Mouse (Mus musculus) olfactory bulb, adult 2 months (tissue): ENCODE measurements around the gene Ets1. TPM values are rescaled to one million over a fixed set of nuclear protein-coding genes. Genes with fewer than 3 reads are reported as not detected.

ENCODE experiments used
- H3K27ac ChIP-seq: fragments of 200-500 bp; 2 replicates; pipeline ENCODE4 v1.5.1; 2012; ENCODE audit warnings: low read depth, low read length; ENCODE audit not compliant: insufficient read depth
- H3K4me1 ChIP-seq: fragments of 200-500 bp; 2 replicates; pipeline ENCODE4 v1.6.1; 2012; ENCODE audit warnings: low read length; ENCODE audit not compliant: control insufficient read depth, insufficient read depth
- H3K4me3 ChIP-seq: fragments of 200-500 bp; 2 replicates; pipeline ENCODE4 v1.5.1; 2012; ENCODE audit warnings: mild to moderate bottlenecking, low read depth, low read length, moderate library complexity; ENCODE audit not compliant: insufficient read depth
- CTCF ChIP-seq: fragments of 200-500 bp; IDR thresholded peaks from 2 replicates; pipeline ENCODE4 v1.5.1; 2012; ENCODE audit warnings: low read depth, mild to moderate bottlenecking, low read length, moderate library complexity; ENCODE audit not compliant: insufficient read depth
- POLR2A ChIP-seq: fragments of 200-500 bp; IDR thresholded peaks from 2 replicates; pipeline ENCODE4 v1.6.1; 2012; ENCODE audit warnings: mild to moderate bottlenecking, low read depth, low read length, moderate library complexity; ENCODE audit not compliant: insufficient read depth
- WGBS: fragments of 180-500 bp; shearing (Covaris S2); methylation state at CpG from one replicate; pipeline ENCODE4 v1.1.7; 2018; 5-methylcytosine and 5-hydroxymethylcytosine counted together
- polyA plus RNA-seq: library from polyadenylated mRNA; stranded (reverse); fragments of >200 nt; gene quantifications from 2 replicates; pipeline ENCODE4 v1.2.4, GENCODE M21; 2012; ENCODE audit warnings: low replicate concordance; ENCODE audit not compliant: missing spikeins, insufficient read depth, insufficient read length

The Ets1 gene
- polyA plus RNA-seq, 1 experiment: 306 TPM

DNA sequence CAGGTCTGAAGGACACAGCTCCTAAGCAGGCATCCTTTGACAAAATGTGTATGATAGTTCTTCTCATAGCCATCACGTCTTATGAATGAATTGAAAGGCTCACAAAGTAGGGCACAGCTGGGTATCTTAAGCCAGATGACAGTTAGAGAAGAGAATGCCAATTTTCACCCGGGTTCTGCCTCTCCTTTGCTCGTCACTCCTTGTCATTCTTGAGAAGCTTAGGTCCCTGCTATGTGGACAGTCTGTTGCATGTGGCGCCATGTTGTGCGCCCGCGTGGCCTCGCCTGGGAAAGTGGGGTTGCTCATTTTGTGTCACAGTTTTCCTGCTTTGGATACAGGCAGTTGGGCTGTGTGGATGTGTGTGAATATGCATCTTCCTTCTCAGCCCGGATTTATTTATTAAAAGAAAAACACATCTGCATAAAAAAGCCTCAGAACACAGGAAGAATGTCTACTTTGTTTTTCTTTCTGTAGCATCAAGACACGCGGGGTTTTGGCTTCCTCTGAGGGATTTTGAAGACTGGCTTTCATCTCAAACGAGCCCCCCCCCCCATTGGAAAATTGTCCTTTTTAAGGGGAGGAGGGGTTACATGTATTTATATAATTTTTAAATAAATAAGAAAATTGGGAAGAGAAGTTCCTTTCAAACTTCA is 81.4 kb downstream of the Ets1 start:
- WGBS: 68% methylated on average over 12 of the region's 12 CpGs
- Histone ChIP-seq H3K4me1 (peaks cover 14% of the 10 kb centered on the region), H3K4me3 (no peak overlapping the region), H3K27ac (no peak overlapping the region)
- TF ChIP-seq CTCF: no peak

DNA sequence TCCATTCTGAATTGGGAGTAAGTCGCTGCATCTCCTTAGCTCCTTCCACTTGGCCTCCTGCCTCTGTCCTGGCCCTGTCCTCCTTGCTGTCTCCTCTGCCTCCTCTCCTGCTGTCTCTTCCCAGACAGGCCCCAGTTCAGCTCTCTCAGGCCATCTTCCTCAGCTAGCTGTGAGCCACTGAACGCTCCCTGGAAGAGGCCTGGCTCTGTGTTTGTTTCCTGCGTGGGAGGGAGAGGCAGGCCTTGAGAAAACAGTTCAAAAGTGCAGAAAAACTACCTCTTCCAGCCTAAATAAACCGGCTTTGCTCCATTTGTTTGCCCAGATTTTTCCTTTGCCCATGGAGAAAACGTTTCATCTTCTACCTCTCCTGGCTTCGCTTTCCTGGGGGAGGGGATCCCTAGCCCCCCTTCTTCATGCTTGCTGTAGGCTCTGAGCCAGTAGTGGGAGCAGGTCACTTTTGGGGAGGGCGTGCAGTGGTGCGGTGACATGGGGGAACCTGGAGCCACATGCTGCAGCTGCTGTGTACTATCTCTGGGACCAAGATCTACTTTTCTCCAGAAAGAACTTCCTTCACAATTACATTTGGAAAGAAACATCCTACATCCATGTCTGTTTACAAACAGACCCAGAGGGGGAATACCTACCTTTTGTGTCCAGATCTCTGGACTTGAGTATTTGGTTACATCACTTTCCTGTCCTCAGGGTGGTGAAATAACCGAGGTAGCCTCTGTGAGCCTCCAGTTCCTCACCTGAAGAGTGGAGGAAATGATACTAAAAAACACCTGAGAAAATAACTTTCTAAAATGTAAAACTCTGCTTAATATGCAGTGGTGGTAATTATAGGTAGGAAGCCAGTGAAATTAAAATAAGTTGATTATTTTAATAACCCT is 82.2 kb downstream of the Ets1 start:
- 56% methylated on average over 9 of the region's 9 CpGs for WGBS
- TF ChIP-seq POLR2A (no peak), CTCF (no peak)
- H3K4me1 ChIP-seq: peaks cover 12% of the 10 kb centered on the region
- H3K27ac ChIP-seq: no peak overlapping the region
- no peak overlapping the region for H3K4me3 ChIP-seq

DNA sequence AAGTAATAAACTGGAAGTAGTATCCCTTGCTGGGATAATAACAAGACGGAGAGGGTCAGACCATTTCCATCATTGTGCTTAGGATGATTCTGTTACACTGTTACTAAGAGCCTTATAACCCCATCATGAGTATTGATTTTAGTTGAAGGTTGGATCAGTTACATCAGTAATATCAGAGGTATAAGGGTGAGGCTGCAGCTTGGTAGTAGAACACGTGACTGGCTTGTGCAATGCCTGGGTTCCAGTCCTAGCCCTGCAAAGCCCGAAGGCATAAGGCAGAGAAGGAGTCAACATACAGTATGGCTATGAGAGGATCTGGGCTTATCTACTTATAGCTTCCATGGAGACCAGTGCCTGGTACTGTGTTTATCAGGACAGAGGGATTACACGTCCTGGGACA is 82.8 kb downstream of the Ets1 start:
- Histone ChIP-seq H3K4me1 (peaks cover 12% of the 10 kb centered on the region), H3K27ac (no peak overlapping the region), H3K4me3 (no peak overlapping the region)
- TF ChIP-seq CTCF (no peak), POLR2A (no peak)
- 89% methylated on average over 4 of the region's 4 CpGs for WGBS

DNA sequence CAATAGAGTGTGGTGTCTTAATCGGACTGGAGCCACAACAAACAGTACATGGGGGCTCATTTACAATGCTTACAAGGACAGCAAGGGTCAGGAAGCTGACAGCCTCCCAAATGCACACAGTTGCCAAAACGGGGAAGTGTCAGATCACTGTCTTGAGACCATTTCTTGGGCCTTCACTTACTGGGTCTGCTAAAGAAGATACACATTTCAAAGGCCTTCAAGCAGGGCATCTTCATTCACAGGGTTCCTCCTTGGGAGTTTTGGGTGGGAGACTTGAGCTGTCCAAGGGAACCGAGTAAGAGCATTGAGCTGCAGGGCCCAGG is 83.9 kb downstream of the Ets1 start:
- no peak overlapping the region for H3K27ac ChIP-seq
- H3K4me1 ChIP-seq: peaks cover 12% of the 10 kb centered on the region
- WGBS: 87% methylated on average over 3 of the region's 3 CpGs
- TF ChIP-seq POLR2A: no peak
- no peak for TF ChIP-seq CTCF
- H3K4me3 ChIP-seq: no peak overlapping the region

DNA sequence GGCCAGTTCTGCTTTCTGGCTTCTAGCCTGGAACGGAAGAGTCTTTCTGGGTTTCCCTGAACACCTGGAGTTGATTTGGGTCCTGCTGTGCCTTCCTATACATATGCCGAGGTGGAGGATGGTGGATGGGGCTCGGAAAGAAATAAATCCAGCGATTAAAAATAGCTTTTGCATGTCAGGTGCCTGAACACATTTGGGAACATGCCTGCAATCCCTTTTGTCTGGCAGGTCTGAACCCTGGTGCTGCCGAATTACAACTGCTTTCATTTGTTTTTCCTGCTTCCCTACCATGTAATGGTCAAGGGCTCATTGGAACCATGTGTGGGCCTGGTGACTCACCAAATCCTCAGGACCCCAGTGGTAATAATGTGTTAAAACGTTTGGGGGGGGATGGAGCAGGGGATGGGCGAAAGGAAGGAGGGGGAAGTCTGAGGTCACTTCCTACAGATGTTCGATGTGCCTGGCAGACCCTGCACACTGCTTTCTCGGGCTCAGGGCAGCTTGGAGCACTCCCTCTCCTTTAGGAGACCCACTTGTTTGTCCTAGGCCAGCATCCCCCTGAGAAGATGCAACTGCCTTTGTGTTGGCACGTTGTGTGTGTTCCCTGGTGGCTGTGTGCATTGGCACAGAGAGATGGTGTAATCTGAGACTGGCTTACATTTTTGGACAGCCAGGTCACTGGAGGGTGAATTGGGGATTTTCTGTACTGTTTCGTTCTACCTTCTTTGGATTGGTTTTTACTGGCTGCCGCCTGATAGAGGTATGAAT is 84.4 kb downstream of the Ets1 start:
- no peak for TF ChIP-seq CTCF
- TF ChIP-seq POLR2A: no peak
- 69% methylated on average over 12 of the region's 12 CpGs for WGBS
- Histone ChIP-seq H3K27ac (no peak overlapping the region), H3K4me3 (no peak overlapping the region), H3K4me1 (peaks cover 12% of the 10 kb centered on the region)

DNA sequence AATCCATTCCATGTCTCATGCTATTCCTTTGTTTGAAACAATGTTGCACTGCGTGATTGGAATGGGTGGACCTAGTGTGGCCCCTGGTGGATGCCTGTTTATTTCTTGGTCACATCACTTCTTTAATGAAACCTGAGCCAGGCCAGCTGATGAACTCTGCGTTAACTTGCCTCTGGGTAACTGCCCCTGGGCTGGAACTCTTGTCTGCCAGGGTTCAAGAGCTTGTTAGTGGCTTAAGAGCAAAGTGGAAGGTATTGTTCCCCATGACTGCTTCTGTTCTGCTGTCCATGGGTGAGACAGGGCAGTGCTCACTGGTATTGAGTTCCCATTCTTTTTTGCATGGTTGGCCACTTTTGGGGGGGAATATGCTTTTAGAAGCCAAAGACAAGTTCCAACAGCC is 85.1 kb downstream of the Ets1 start:
- TF ChIP-seq POLR2A (no peak), CTCF (no peak)
- H3K27ac ChIP-seq: no peak overlapping the region
- 83% methylated on average over 2 of the region's 2 CpGs for WGBS
- H3K4me3 ChIP-seq: no peak overlapping the region
- peaks cover 12% of the 10 kb centered on the region for H3K4me1 ChIP-seq

DNA sequence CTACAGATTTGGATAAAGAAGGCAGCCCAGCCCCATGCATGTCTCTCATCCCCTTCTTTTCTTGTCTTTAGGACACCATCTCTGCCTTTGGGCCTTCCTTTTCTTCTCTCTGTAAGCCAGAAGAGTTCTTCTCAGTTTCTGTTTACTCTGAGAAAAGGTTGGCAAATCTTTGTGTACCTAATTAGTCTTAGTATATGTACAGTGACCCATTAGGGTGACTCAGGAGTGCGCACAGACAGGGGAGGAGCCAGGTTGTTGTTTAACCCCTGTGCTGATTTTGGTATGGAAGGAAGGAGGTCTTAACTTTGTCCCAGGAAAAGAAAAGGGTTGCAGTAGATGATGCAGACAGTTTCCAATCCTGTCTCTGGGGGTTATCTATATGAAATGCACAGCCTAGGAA is 86.2 kb downstream of the Ets1 start:
- Histone ChIP-seq H3K4me1 (peaks cover 12% of the 10 kb centered on the region), H3K27ac (no peak overlapping the region), H3K4me3 (no peak overlapping the region)
- WGBS: 90% methylated on average over 1 of the region's 1 CpGs
- no peak for TF ChIP-seq POLR2A
- TF ChIP-seq CTCF: no peak

DNA sequence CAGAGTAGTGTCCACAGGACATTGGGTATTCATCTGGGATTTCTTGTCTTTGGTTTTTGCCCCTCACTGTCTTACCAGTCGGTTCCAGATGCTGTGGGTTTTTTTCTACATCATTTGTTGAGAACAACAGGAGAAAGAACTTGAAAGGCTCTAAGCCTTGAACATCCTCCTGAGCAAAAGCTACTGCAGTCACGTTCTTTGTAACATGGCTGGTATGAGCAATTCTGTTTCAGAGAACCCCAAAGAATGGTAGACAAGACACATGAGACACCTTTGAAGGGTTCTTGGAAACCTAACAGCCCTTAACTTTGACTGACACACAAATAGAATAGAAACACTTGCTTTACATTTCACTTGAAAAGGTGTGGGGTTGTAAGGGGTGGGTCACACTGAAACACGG is 86.9 kb downstream of the Ets1 start:
- Histone ChIP-seq H3K27ac (no peak overlapping the region), H3K4me3 (no peak overlapping the region), H3K4me1 (peaks cover 7% of the 10 kb centered on the region; the same call in 1 of the 2 replicates)
- 86% methylated on average over 3 of the region's 3 CpGs for WGBS
- no peak for TF ChIP-seq CTCF
- TF ChIP-seq POLR2A: no peak
